Mouse (Mus musculus) spleen, embryonic (tissue): ENCODE measurements around the gene Ppat.

Experiments used
- CTCF ChIA-PET: fragments of 350-600 bp; sonication (Branson Sonifier 250); formaldehyde crosslinking; loops from one replicate; lab custom pipeline; 2022; lab: Charles Lee

Gene Ppat

GRCm38 (mm10) chr5:76887011-76887410 is 64.4 kb downstream of the Ppat start:
- CTCF ChIA-PET = no interaction called here

DNA sequence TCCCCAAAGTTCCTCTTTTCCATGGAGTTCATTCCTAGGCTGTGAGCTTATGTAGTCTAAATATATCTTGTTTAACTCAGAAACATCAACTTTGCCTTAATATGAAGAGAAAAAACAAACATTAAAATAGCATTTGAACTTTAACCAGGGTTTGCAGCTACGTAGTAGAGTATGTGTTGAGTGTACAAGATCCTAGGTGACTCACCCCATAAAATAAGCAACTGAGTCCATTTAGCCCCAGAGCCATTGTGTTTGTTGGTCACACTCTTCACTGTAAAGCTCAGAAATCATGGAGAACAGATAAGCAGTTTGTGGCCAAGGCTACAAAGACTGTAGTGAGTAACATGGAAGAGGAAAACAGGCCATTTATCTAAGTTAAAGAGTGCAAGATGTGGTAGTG is 67.3 kb downstream of the Ppat start:
- CTCF ChIA-PET = interaction anchor here (0.7 kb wide), 1 partner anchor 291 kb away, joined by 5 read pairs; no protein-coding TSS in a partner anchor

GRCm38 (mm10) chr5:76876106-76876758 is 75.1 kb downstream of the Ppat start:
- CTCF ChIA-PET = no interaction called here

DNA sequence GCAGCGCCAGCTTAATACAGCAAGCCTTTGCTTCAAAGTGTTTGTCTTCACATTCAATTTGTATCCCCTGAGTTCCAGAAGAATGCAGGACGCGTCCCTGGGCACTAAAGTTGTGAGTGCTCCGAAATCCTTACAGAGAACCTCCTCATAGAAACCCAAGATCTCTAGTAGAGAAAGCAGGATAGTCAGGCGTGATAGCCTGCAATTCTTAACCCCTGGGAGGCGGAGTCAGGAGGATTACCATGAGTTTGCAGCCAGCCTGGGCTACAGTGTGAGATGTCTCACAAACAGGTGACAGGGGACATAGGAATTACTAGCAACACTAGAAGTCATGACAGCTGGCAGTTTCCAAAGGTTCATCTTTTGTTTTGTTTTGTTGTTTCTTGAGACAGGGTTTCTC is 81.8 kb downstream of the Ppat start:
- CTCF ChIA-PET = no interaction called here

GRCm38 (mm10) chr5:76868693-76869286 is 82.6 kb downstream of the Ppat start:
- CTCF ChIA-PET = no interaction called here

- CTCF ChIA-PET = no interaction called here
Measured at GRCm38 (mm10) chr5:76866819-76867218, 84.6 kb downstream of the Ppat start.
